Mouse (Mus musculus): Measurements from ENCODE around the gene Fgf22. TPM values are rescaled to one million over a fixed set of nuclear protein-coding genes. Genes with fewer than 3 reads are reported as not detected.
A peak's percentile ranks its signal among the peaks of the same experiment; 100 is the strongest.

The Fgf22 gene
- polyA plus RNA-seq, 1 experiment, result 0.26 TPM

GRCm38 (mm10) chr10:79745898-79746773 lies 8.7 kb upstream of the Fgf22 start, which contains the start of gene Polrmt:
Gene Polrmt, minus strand, starts transcription at chr10:79746581.
- Histone ChIP-seq H3K79me2 (ENCODE audit: control insufficient read depth, insufficient read depth) (peaks cover 10% of the 10 kb centered on the region), H3K4me2 (ENCODE audit: low read depth) (peak within 1 kb of the TSS; percentile 97), H3ac (ENCODE audit: control insufficient read depth, insufficient read length) (no peak within 1 kb of the TSS), H3K36me3 (ENCODE audit: control insufficient read depth, insufficient read depth) (peaks cover 5% of the 10 kb centered on the region), H3K27me3 (ENCODE audit: control insufficient read depth, insufficient read depth, insufficient read length) (no peaks in the 10 kb centered on the region), H3K4me3 (peak within 1 kb of the TSS; percentile 52)
- no peak for TF ChIP-seq MYOG (IDR thresholded peaks at IDR 0.05; ENCODE audit: control insufficient read depth in 1 of 3, insufficient read depth in 1 of 3, insufficient read length in 2 of 3, low read depth in 2 of 3)
- TF ChIP-seq USF1 (IDR thresholded peaks at IDR 0.05; ENCODE audit: low read depth), result no peak
- TF ChIP-seq REST (IDR thresholded peaks at IDR 0.05; ENCODE audit: insufficient read depth, insufficient read length), result no peak
- peak; percentile 85 for TF ChIP-seq SRF (IDR thresholded peaks at IDR 0.05; ENCODE audit: control insufficient read depth, insufficient read length, low read depth)
- TF ChIP-seq POLR2A (IDR thresholded peaks at IDR 0.05; ENCODE audit: insufficient read length, low read depth), result peak; percentile 94
- TF ChIP-seq POLR2AphosphoS2 (IDR thresholded peaks at IDR 0.05; ENCODE audit: insufficient read length, low read depth), result peak; percentile 68
- no peak for TF ChIP-seq MAX (IDR thresholded peaks at IDR 0.05; ENCODE audit: low read depth)
- no peak for TF ChIP-seq MYOD1 (IDR thresholded peaks at IDR 0.05; ENCODE audit: control insufficient read depth in 1 of 3, insufficient read length in 2 of 3, low read depth in 2 of 3)
- no peak for TF ChIP-seq E2F4 (IDR thresholded peaks at IDR 0.05; ENCODE audit: insufficient read depth)
- TF ChIP-seq TCF12 (IDR thresholded peaks at IDR 0.05; ENCODE audit: insufficient read depth, poor library complexity, severe bottlenecking), result no peak
- TF ChIP-seq TCF3 (IDR thresholded peaks at IDR 0.05; ENCODE audit: insufficient read length, low read depth), result no peak
- TF ChIP-seq CEBPB (IDR thresholded peaks at IDR 0.05; ENCODE audit: insufficient read depth, poor library complexity, severe bottlenecking), result no peak

- Histone ChIP-seq H3K27me3 (ENCODE audit: control insufficient read depth, insufficient read depth, insufficient read length) (peaks cover 6% of the 10 kb centered on the region), H3K4me2 (ENCODE audit: low read depth) (peak overlapping the region; percentile 76), H3ac (ENCODE audit: control insufficient read depth, insufficient read length) (no peak overlapping the region), H3K4me3 (peak overlapping the region; percentile 52), H3K36me3 (ENCODE audit: control insufficient read depth, insufficient read depth) (no peaks in the 10 kb centered on the region), H3K79me2 (ENCODE audit: control insufficient read depth, insufficient read depth) (peaks cover 10% of the 10 kb centered on the region)
- TF ChIP-seq POLR2A (IDR thresholded peaks at IDR 0.05; ENCODE audit: insufficient read length, low read depth) (no peak), REST (IDR thresholded peaks at IDR 0.05; ENCODE audit: insufficient read depth, insufficient read length) (no peak), MYOG (IDR thresholded peaks at IDR 0.05; ENCODE audit: control insufficient read depth in 1 of 3, insufficient read depth in 1 of 3, insufficient read length in 2 of 3, low read depth in 2 of 3) (no peak), TCF3 (IDR thresholded peaks at IDR 0.05; ENCODE audit: insufficient read length, low read depth) (no peak), E2F4 (IDR thresholded peaks at IDR 0.05; ENCODE audit: insufficient read depth) (no peak), POLR2AphosphoS2 (IDR thresholded peaks at IDR 0.05; ENCODE audit: insufficient read length, low read depth) (no peak), TCF12 (IDR thresholded peaks at IDR 0.05; ENCODE audit: insufficient read depth, poor library complexity, severe bottlenecking) (no peak), MAX (IDR thresholded peaks at IDR 0.05; ENCODE audit: low read depth) (no peak), CEBPB (IDR thresholded peaks at IDR 0.05; ENCODE audit: insufficient read depth, poor library complexity, severe bottlenecking) (no peak), MYOD1 (IDR thresholded peaks at IDR 0.05; ENCODE audit: control insufficient read depth in 1 of 3, insufficient read length in 2 of 3, low read depth in 2 of 3) (no peak), USF1 (IDR thresholded peaks at IDR 0.05; ENCODE audit: low read depth) (no peak), SRF (IDR thresholded peaks at IDR 0.05; ENCODE audit: control insufficient read depth, insufficient read length, low read depth) (no peak)
These were observed 8.1 kb upstream of the Fgf22 start for GRCm38 (mm10) chr10:79746774-79747151.

- Histone ChIP-seq H3K27me3 (ENCODE audit: control insufficient read depth, insufficient read depth, insufficient read length) (peaks cover 6% of the 10 kb centered on the region), H3K79me2 (ENCODE audit: control insufficient read depth, insufficient read depth) (peaks cover 10% of the 10 kb centered on the region), H3K4me3 (no peak overlapping the region), H3K36me3 (ENCODE audit: control insufficient read depth, insufficient read depth) (no peaks in the 10 kb centered on the region), H3ac (ENCODE audit: control insufficient read depth, insufficient read length) (no peak overlapping the region), H3K4me2 (ENCODE audit: low read depth) (no peak overlapping the region)
- TF ChIP-seq POLR2A (IDR thresholded peaks at IDR 0.05; ENCODE audit: insufficient read length, low read depth) (no peak), MYOD1 (IDR thresholded peaks at IDR 0.05; ENCODE audit: control insufficient read depth in 1 of 3, insufficient read length in 2 of 3, low read depth in 2 of 3) (no peak), REST (IDR thresholded peaks at IDR 0.05; ENCODE audit: insufficient read depth, insufficient read length) (no peak), POLR2AphosphoS2 (IDR thresholded peaks at IDR 0.05; ENCODE audit: insufficient read length, low read depth) (no peak), SRF (IDR thresholded peaks at IDR 0.05; ENCODE audit: control insufficient read depth, insufficient read length, low read depth) (no peak), CEBPB (IDR thresholded peaks at IDR 0.05; ENCODE audit: insufficient read depth, poor library complexity, severe bottlenecking) (no peak), USF1 (IDR thresholded peaks at IDR 0.05; ENCODE audit: low read depth) (no peak), TCF3 (IDR thresholded peaks at IDR 0.05; ENCODE audit: insufficient read length, low read depth) (no peak), MYOG (IDR thresholded peaks at IDR 0.05; ENCODE audit: control insufficient read depth in 1 of 3, insufficient read depth in 1 of 3, insufficient read length in 2 of 3, low read depth in 2 of 3) (no peak)
These were observed 6.4 kb upstream of the Fgf22 start for GRCm38 (mm10) chr10:79748496-79748895.

GRCm38 (mm10) chr10:79755854-79756253 lies 978 bp downstream of the Fgf22 start:
- no peak overlapping the region for H3ac ChIP-seq (ENCODE audit: control insufficient read depth, insufficient read length)
- TF ChIP-seq SRF (IDR thresholded peaks at IDR 0.05; ENCODE audit: control insufficient read depth, insufficient read length, low read depth), result no peak
- no peak for TF ChIP-seq E2F4 (IDR thresholded peaks at IDR 0.05; ENCODE audit: insufficient read depth)
- TF ChIP-seq TCF12 (IDR thresholded peaks at IDR 0.05; ENCODE audit: insufficient read depth, poor library complexity, severe bottlenecking), result no peak
- no peak for TF ChIP-seq CEBPB (IDR thresholded peaks at IDR 0.05; ENCODE audit: insufficient read depth, poor library complexity, severe bottlenecking)
- TF ChIP-seq USF1 (IDR thresholded peaks at IDR 0.05; ENCODE audit: low read depth), result no peak
- TF ChIP-seq POLR2AphosphoS2 (IDR thresholded peaks at IDR 0.05; ENCODE audit: insufficient read length, low read depth), result no peak
- no peak for TF ChIP-seq REST (IDR thresholded peaks at IDR 0.05; ENCODE audit: insufficient read depth, insufficient read length)
- no peak for TF ChIP-seq MAX (IDR thresholded peaks at IDR 0.05; ENCODE audit: low read depth)
- TF ChIP-seq POLR2A (IDR thresholded peaks at IDR 0.05; ENCODE audit: insufficient read length, low read depth), result no peak
- no peak for TF ChIP-seq MYOG (IDR thresholded peaks at IDR 0.05; ENCODE audit: control insufficient read depth in 1 of 3, insufficient read depth in 1 of 3, insufficient read length in 2 of 3, low read depth in 2 of 3)
- TF ChIP-seq MYOD1 (IDR thresholded peaks at IDR 0.05; ENCODE audit: control insufficient read depth in 1 of 3, insufficient read length in 2 of 3, low read depth in 2 of 3), result no peak
- TF ChIP-seq TCF3 (IDR thresholded peaks at IDR 0.05; ENCODE audit: insufficient read length, low read depth), result no peak
- peaks cover 6% of the 10 kb centered on the region for H3K27me3 ChIP-seq (ENCODE audit: control insufficient read depth, insufficient read depth, insufficient read length)
- H3K4me2 ChIP-seq (ENCODE audit: low read depth), result no peak overlapping the region
- no peaks in the 10 kb centered on the region for H3K79me2 ChIP-seq (ENCODE audit: control insufficient read depth, insufficient read depth)
- H3K4me3 ChIP-seq, result no peak overlapping the region
- H3K36me3 ChIP-seq (ENCODE audit: control insufficient read depth, insufficient read depth), result peaks cover 17% of the 10 kb centered on the region
